Mouse (Mus musculus) megakaryocyte-erythroid progenitor cell, adult 5-6 weeks (primary cell): Measurements from ENCODE around the gene Miox. TPM values are rescaled to one million over a fixed set of nuclear protein-coding genes. Genes with fewer than 3 reads are reported as not detected.

ENCODE experiments used
- ATAC-seq: replicated peaks from 2 replicates; pipeline ENCODE4 v1.8.0; 2016; ENCODE audit warnings: mild to moderate bottlenecking, inconsistent platforms; ENCODE audit not compliant: severe bottlenecking, poor library complexity, low FRiP score, low TSS enrichment
- total RNA-seq, 2 experiments: library from RNA; stranded (forward) in 1 of 2; stranded (reverse) in 1 of 2; fragments of 200-1000, 215-1000 nt in 1 of 2; fragments of >200 nt in 1 of 2; fragmentation: Nextera tagmentation in 1 of 2; gene quantifications; 2 replicates each; pipeline ENCODE4 v1.2.3; 2014 to 2017

The Miox gene
- total RNA-seq (2014; fragmentation: Nextera tagmentation), result not detected in 2 replicates
- total RNA-seq (2017), result not detected in 2 replicates

GRCm38 (mm10) chr15:89334271-89334670, at the start of gene Miox:
Miox (plus strand) TSS chr15:89334398.
- ATAC-seq, result no peak

GRCm38 (mm10) chr15:89285004-89285403, 49.2 kb upstream of the Miox start:
- peak; percentile 83 for ATAC-seq

- ATAC-seq, result peak; percentile 77
Observed at GRCm38 (mm10) chr15:89285478-89285877, 48.7 kb upstream of the Miox start.

GRCm38 (mm10) chr15:89286114-89286513, 48.1 kb upstream of the Miox start:
- ATAC-seq, result no peak

- ATAC-seq, result no peak
Observed at GRCm38 (mm10) chr15:89286582-89286981, 47.6 kb upstream of the Miox start.

GRCm38 (mm10) chr15:89288227-89288767, 45.9 kb upstream of the Miox start:
- ATAC-seq, result no peak

- ATAC-seq, result no peak
Observed at GRCm38 (mm10) chr15:89289455-89289854, 44.7 kb upstream of the Miox start.

- peak; percentile 60 for ATAC-seq
Observed at GRCm38 (mm10) chr15:89291521-89291920, 42.7 kb upstream of the Miox start.

- no peak for ATAC-seq
Observed at GRCm38 (mm10) chr15:89292795-89293194, 41.4 kb upstream of the Miox start.

GRCm38 (mm10) chr15:89293778-89294177, 40.4 kb upstream of the Miox start:
- no peak for ATAC-seq

GRCm38 (mm10) chr15:89295580-89296165, 38.5 kb upstream of the Miox start:
- peak; percentile 69 for ATAC-seq

- ATAC-seq, result 0 out of 2 replicates have a peak, but pooled peaks have one; percentile 10
Observed at GRCm38 (mm10) chr15:89296465-89296864, 37.7 kb upstream of the Miox start.

GRCm38 (mm10) chr15:89297695-89298094, 36.5 kb upstream of the Miox start:
- no peak for ATAC-seq

GRCm38 (mm10) chr15:89300180-89300579, 34.0 kb upstream of the Miox start:
- no peak for ATAC-seq

GRCm38 (mm10) chr15:89300600-89300999, 33.6 kb upstream of the Miox start:
- ATAC-seq, result no peak

GRCm38 (mm10) chr15:89305966-89306365, 28.2 kb upstream of the Miox start:
- no peak for ATAC-seq

GRCm38 (mm10) chr15:89307461-89307860, 26.7 kb upstream of the Miox start:
- no peak for ATAC-seq

- no peak for ATAC-seq
Observed at GRCm38 (mm10) chr15:89308406-89309139, 25.6 kb upstream of the Miox start.

- ATAC-seq, result peak; percentile 53
Observed at GRCm38 (mm10) chr15:89309962-89310498, 24.2 kb upstream of the Miox start.

- ATAC-seq, result no peak
Observed at GRCm38 (mm10) chr15:89313359-89313758, 20.8 kb upstream of the Miox start.
